Mouse (Mus musculus) cerebellum, adult 2 months (tissue): Measurements from ENCODE around the gene Themis3.

ENCODE experiments used
- CTCF ChIP-seq: fragments of 200-500 bp; IDR thresholded peaks from 2 replicates; pipeline ENCODE4 v1.5.1; 2011; ENCODE audit warnings: low read depth, mild to moderate bottlenecking, control low read depth, low read length, moderate library complexity, borderline replicate concordance; ENCODE audit not compliant: insufficient read depth
- POLR2A ChIP-seq: fragments of 200-500 bp; IDR thresholded peaks from 2 replicates; pipeline ENCODE4 v1.6.1; 2011; ENCODE audit warnings: low read length, control low read depth, borderline replicate concordance; ENCODE audit not compliant: insufficient read depth

GRCm38 (mm10) chr17:66594435-66594834 lies at the start of gene Themis3:
- TF ChIP-seq POLR2A (no peak), CTCF (no peak)
